Mouse (Mus musculus) spleen, adult 2 months (tissue): ENCODE results near the gene Gpr183.

Experiments used
- CTCF ChIP-seq: fragments of 200-500 bp; IDR thresholded peaks from 2 replicates; pipeline ENCODE4 v1.5.1; 2011; ENCODE audit warnings: mild to moderate bottlenecking, inconsistent platforms; ENCODE audit not compliant: insufficient read depth, insufficient read length, insufficient replicate concordance; ENCODE audit errors: extremely low read depth
- POLR2A ChIP-seq: fragments of 200-500 bp; IDR thresholded peaks from 2 replicates; pipeline ENCODE4 v1.6.1; 2011; ENCODE audit warnings: low read depth, low read length, inconsistent platforms

GRCm38 (mm10) chr14:121906341-121906991, 58.5 kb downstream of the Gpr183 start:
- TF ChIP-seq POLR2A: no peak
- TF ChIP-seq CTCF: no peak
